Mouse (Mus musculus): ENCODE measurements at regions not wholly inside any gene's neighbourhood (a gene's known extent, or its start where the extent isn't known, plus 50 kb on each side); places are given as distances from the start of the nearest gene placed in this dataset.
A peak's percentile ranks its signal among the peaks of the same experiment; 100 is the strongest.

- Histone ChIP-seq H3K9ac (replicated peaks) (no peak overlapping the region), H3K4me1 (peaks cover 16% of the 10 kb centered on the region), H3K4me2 (replicated peaks) (no peak overlapping the region), H3K36me3 (no peaks in the 10 kb centered on the region), H3K27ac (replicated peaks) (peak overlapping the region; percentile 46), H3K27me3 (no peaks in the 10 kb centered on the region), H3K4me3 (no peak overlapping the region), H3K9me3 (no peaks in the 10 kb centered on the region)
- 27% methylated on average over 19 of the region's 19 CpGs for WGBS
- peak; percentile 70 for ATAC-seq (replicated peaks)
Measured at GRCm38 (mm10) chr13:97523523-97524412, 236.7 kb downstream of the Gm10260 start.

DNA sequence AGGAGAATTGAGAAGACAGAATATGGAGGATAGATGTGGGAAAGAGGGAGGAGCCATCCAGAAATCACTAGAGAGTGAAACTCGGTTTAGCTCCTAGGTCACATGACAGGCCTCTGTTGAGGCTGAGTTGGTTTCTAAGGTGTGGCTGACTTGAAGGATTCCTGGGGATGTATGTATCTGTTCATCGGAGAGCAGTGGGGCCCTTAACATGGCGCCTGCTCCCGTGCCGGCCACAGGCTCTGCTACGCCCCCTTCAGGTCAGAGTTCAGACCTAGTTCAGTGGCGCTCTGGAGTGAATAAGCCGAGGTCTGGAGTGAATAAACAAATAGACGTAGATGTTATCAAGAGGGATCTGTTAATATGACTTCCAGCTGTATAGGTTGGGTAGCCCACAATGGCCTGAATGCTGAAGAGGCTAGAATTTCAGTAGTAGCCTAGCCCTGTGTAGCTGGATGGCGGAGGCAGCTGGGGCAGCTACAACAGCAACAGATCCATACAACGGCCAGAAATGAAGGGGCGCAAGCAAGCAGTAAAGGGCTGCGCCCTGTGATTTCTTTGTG is 239.4 kb downstream of the Gm10260 start:
- WGBS = 88% methylated on average over 13 of the region's 13 CpGs
- Histone ChIP-seq H3K4me2 (replicated peaks) (no peak overlapping the region), H3K27me3 (no peaks in the 10 kb centered on the region), H3K9ac (replicated peaks) (no peak overlapping the region), H3K27ac (replicated peaks) (no peak overlapping the region), H3K9me3 (no peaks in the 10 kb centered on the region), H3K36me3 (no peaks in the 10 kb centered on the region), H3K4me3 (no peak overlapping the region), H3K4me1 (peaks cover 16% of the 10 kb centered on the region)
- ATAC-seq (replicated peaks) = no peak

GRCm38 (mm10) chr13:97516731-97517130 is 243.7 kb downstream of the Gm10260 start:
- no peak for ATAC-seq (replicated peaks)
- Histone ChIP-seq H3K27me3 (no peaks in the 10 kb centered on the region), H3K4me2 (replicated peaks) (no peak overlapping the region), H3K36me3 (no peaks in the 10 kb centered on the region), H3K4me3 (no peak overlapping the region), H3K9ac (replicated peaks) (no peak overlapping the region), H3K4me1 (peaks cover 10% of the 10 kb centered on the region), H3K9me3 (no peaks in the 10 kb centered on the region), H3K27ac (replicated peaks) (no peak overlapping the region)
- 93% methylated on average over 4 of the region's 4 CpGs for WGBS

GRCm38 (mm10) chr13:97514421-97515066 is 245.9 kb downstream of the Gm10260 start:
- Histone ChIP-seq H3K4me1 (peaks cover 10% of the 10 kb centered on the region), H3K4me3 (no peak overlapping the region), H3K27ac (replicated peaks) (no peak overlapping the region), H3K9me3 (no peaks in the 10 kb centered on the region), H3K27me3 (no peaks in the 10 kb centered on the region), H3K36me3 (no peaks in the 10 kb centered on the region), H3K4me2 (replicated peaks) (no peak overlapping the region), H3K9ac (replicated peaks) (no peak overlapping the region)
- WGBS = 51% methylated on average over 21 of the region's 21 CpGs
- ATAC-seq (replicated peaks) = no peak

GRCm38 (mm10) chr13:97512521-97512920 is 247.9 kb downstream of the Gm10260 start:
- WGBS = 81% methylated on average over 4 of the region's 4 CpGs
- Histone ChIP-seq H3K36me3 (no peaks in the 10 kb centered on the region), H3K4me3 (no peak overlapping the region), H3K4me2 (replicated peaks) (no peak overlapping the region), H3K27ac (replicated peaks) (no peak overlapping the region), H3K9ac (replicated peaks) (no peak overlapping the region), H3K9me3 (no peaks in the 10 kb centered on the region), H3K27me3 (no peaks in the 10 kb centered on the region), H3K4me1 (peaks cover 10% of the 10 kb centered on the region)
- no peak for ATAC-seq (replicated peaks)

DNA sequence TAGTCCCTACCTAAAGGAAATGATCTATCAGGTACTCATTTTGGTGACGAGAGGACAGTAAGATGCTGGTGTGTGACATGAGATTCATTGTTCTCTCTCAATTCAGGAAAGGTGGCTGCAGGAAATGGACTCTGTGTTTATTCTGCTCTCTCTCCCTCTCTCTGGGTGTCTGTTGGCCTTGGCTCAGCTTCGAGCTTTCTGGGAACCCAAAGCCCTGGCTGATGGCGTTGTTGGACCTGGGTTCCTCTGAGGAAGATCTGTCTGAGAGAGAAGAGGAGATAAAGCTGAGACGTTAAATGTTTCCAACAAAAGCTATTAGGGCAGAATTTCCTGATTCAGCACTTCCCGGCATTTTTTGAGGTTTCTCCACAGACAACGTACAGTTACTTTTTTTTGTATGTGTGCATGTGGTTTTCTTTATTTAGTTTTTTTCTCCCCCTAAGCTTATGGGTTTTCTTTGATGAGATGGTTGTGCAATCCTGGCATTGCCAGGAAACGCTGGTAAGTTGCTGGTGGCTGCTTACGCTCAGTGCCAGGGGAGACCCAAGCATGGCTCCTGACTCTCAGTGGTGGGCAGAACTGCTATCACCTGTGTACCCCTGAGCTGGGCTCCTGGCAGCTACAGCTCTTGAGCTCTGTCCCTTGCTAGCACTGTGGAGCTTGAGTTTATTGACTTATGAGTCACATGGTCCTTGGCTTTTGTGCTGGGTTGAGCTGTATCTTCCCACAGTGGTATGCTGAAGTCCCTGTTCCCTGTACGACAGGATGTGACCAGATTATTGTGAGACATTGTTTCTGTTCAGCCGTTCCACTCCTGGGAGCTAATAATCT is 249.8 kb downstream of the Gm10260 start:
- Histone ChIP-seq H3K9ac (replicated peaks) (no peak overlapping the region), H3K4me1 (peaks cover 10% of the 10 kb centered on the region), H3K27me3 (no peaks in the 10 kb centered on the region), H3K4me2 (replicated peaks) (no peak overlapping the region), H3K36me3 (no peaks in the 10 kb centered on the region), H3K4me3 (no peak overlapping the region), H3K9me3 (no peaks in the 10 kb centered on the region), H3K27ac (replicated peaks) (no peak overlapping the region)
- no peak for ATAC-seq (replicated peaks)
- 79% methylated on average over 10 of the region's 10 CpGs for WGBS

DNA sequence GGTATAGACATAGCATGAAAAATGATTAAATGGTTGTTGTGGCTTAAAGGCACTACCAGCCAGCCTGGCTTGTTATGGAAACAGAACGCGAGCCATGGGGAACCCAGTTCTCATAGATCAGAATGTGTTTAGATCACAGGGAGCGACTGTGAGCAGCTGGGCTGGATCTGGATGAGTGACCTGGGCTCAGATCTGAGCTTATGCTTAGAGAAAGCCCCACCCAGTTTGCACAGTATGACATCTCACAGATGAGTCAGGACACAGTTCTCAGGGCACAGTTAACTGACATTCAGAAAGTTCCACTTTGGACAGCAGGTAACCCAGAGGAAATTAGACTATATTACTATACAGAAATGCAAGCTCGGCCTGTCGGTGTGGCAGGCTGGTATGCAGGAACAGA is 255.5 kb downstream of the Gm10260 start:
- H3K27me3 ChIP-seq = no peaks in the 10 kb centered on the region
- H3K36me3 ChIP-seq = no peaks in the 10 kb centered on the region
- H3K4me1 ChIP-seq = no peaks in the 10 kb centered on the region
- H3K4me2 ChIP-seq (replicated peaks) = no peak overlapping the region
- ATAC-seq (replicated peaks) = no peak
- no peaks in the 10 kb centered on the region for H3K9me3 ChIP-seq
- H3K4me3 ChIP-seq = no peak overlapping the region
- H3K9ac ChIP-seq (replicated peaks) = no peak overlapping the region
- no peak overlapping the region for H3K27ac ChIP-seq (replicated peaks)
- WGBS = 95% methylated on average over 5 of the region's 5 CpGs

GRCm38 (mm10) chr13:97503955-97504739 is 256.3 kb downstream of the Gm10260 start:
- Histone ChIP-seq H3K9ac (replicated peaks) (no peak overlapping the region), H3K4me1 (0 out of 2 replicates have a peak, but pooled peaks cover 6% of the 10 kb centered on the region), H3K9me3 (no peaks in the 10 kb centered on the region), H3K4me3 (no peak overlapping the region), H3K27me3 (no peaks in the 10 kb centered on the region), H3K4me2 (replicated peaks) (no peak overlapping the region), H3K36me3 (no peaks in the 10 kb centered on the region), H3K27ac (replicated peaks) (no peak overlapping the region)
- 94% methylated on average over 10 of the region's 10 CpGs for WGBS
- ATAC-seq (replicated peaks) = no peak

GRCm38 (mm10) chr13:97503391-97503790 is 257.0 kb downstream of the Gm10260 start:
- no peaks in the 10 kb centered on the region for H3K9me3 ChIP-seq
- WGBS = 73% methylated on average over 5 of the region's 5 CpGs
- no peaks in the 10 kb centered on the region for H3K36me3 ChIP-seq
- no peak overlapping the region for H3K4me2 ChIP-seq (replicated peaks)
- 0 out of 2 replicates have a peak, but pooled peaks cover 6% of the 10 kb centered on the region for H3K4me1 ChIP-seq
- no peak for ATAC-seq (replicated peaks)
- H3K4me3 ChIP-seq = no peak overlapping the region
- no peaks in the 10 kb centered on the region for H3K27me3 ChIP-seq
- no peak overlapping the region for H3K27ac ChIP-seq (replicated peaks)
- H3K9ac ChIP-seq (replicated peaks) = no peak overlapping the region

GRCm38 (mm10) chr13:97500155-97500554 is 259.2 kb downstream of the Enc1 start:
- 79% methylated on average over 8 of the region's 8 CpGs for WGBS
- Histone ChIP-seq H3K4me2 (replicated peaks) (no peak overlapping the region), H3K9ac (replicated peaks) (no peak overlapping the region), H3K4me1 (0 out of 2 replicates have a peak, but pooled peaks cover 6% of the 10 kb centered on the region), H3K27ac (replicated peaks) (no peak overlapping the region), H3K4me3 (no peak overlapping the region), H3K36me3 (no peaks in the 10 kb centered on the region), H3K9me3 (no peaks in the 10 kb centered on the region), H3K27me3 (no peaks in the 10 kb centered on the region)
- no peak for ATAC-seq (replicated peaks)

- Histone ChIP-seq H3K4me1 (0 out of 2 replicates have a peak, but pooled peaks cover 6% of the 10 kb centered on the region), H3K9ac (replicated peaks) (no peak overlapping the region), H3K4me3 (no peak overlapping the region), H3K36me3 (no peaks in the 10 kb centered on the region), H3K27me3 (no peaks in the 10 kb centered on the region), H3K4me2 (replicated peaks) (no peak overlapping the region), H3K9me3 (no peaks in the 10 kb centered on the region), H3K27ac (replicated peaks) (no peak overlapping the region)
- WGBS = 93% methylated on average over 5 of the region's 5 CpGs
- ATAC-seq (replicated peaks) = no peak
Measured at GRCm38 (mm10) chr13:97498981-97499380, 258.1 kb downstream of the Enc1 start.
